Mouse (Mus musculus) thymus, postnatal 4 days (tissue): ENCODE measurements at regions not wholly inside any gene's neighbourhood (a gene's known extent, or its start where the extent isn't known, plus 50 kb on each side); places are given as distances from the start of the nearest gene placed in this dataset.

ENCODE experiments used
- DNase-seq: peaks from one replicate; pipeline ENCODE4 v3.0.0; 2021

DNA sequence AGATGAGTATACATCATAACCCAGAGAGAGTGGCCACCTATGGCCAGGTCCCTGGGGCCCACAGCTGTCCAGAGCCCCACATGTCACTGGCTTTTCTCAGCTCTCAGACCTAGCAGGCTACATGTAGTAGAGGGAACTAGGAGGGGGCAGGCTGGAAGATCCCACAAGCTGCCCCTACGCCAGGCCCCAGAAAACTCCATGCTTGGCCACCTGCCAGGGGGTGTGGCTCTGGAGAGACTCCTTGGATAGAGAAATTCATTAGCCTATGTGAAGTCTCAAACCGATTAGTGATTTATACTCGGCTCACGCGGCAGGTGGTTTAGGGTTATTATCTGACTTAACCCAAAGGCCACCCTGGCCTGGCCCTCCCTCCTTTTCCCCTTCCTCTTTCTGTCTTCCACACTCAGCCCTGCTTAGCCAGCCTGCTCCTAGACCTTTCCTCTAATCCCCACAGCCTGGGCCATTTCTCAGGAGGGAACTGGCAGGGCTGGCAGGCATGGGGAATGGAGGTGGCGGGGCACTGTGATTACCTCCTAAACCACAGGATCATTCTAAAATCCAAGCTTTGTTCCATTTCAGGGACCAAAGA is 77.7 kb downstream of the Efnb1 start:
- DNase-seq, result no peak

GRCm38 (mm10) chrX:99204077-99204476 is 68.1 kb downstream of the Efnb1 start:
- no peak for DNase-seq

- no peak for DNase-seq
Measured at GRCm38 (mm10) chrX:99201081-99201480, 65.2 kb downstream of the Efnb1 start.

GRCm38 (mm10) chrX:99199669-99200068 is 63.7 kb downstream of the Efnb1 start:
- DNase-seq, result no peak

DNA sequence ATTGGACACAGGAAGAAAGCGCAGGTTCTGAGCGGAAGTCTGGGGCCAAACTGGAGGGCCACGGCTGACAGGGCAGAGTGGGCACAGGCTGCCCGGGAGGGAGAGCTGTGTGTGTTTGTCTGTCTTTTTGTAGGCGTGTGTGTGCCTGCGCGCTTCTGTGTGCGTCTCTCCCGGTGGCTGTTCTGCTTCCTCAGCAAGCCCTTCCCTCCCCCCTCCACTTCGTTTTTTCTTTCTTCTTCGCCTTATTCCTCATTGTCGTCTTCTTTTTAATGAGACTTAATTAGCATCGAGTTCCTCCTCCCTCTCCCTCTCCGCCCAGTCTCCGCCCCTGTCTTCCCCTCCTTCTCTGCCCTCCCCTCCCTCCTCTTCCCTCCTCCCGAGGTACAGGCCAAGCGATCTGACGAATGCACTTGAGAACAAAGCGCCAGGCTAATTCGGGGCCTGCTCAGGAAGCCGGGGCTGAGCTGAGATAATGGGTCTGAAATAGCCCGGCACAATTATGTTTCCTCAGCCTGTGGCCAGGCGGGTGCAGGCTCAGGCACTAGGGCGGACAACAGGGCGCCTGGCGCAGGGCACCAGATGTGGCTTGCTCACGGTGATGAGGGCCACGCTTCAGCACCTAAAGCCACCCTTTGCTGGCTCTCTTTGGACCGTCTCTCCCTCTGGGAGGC is 63.2 kb downstream of the Efnb1 start:
- no peak for DNase-seq
